Mouse (Mus musculus) megakaryocyte progenitor cell, adult 5-6 weeks (primary cell): Measurements from ENCODE around the gene Pfkp. TPM values are rescaled to one million over a fixed set of nuclear protein-coding genes. Genes with fewer than 3 reads are reported as not detected.

Source experiments
- ATAC-seq: replicated peaks from 2 replicates; pipeline ENCODE4 v1.8.0; 2016; ENCODE audit warnings: mild to moderate bottlenecking, moderate TSS enrichment, inconsistent platforms; ENCODE audit not compliant: poor library complexity
- total RNA-seq, 2 experiments: library from RNA; stranded (forward) in 1 of 2; stranded (reverse) in 1 of 2; fragments of 157-497, 149-512 nt in 1 of 2; fragments of 200-1000 nt in 1 of 2; gene quantifications; 2 replicates each; pipeline versions ENCODE4 v1.2.3 to v1.2.4; 2015 to 2017

Gene Pfkp
- 45.2 and 49.0 TPM in 2 replicates for total RNA-seq (2015)
- 98.1 and 99.4 TPM in 2 replicates for total RNA-seq (2017)

GRCm38 (mm10) chr13:6648669-6649233 is at the start of gene Pfkp:
Pfkp (minus strand) TSS chr13:6648777.
- ATAC-seq = peak; percentile 78

GRCm38 (mm10) chr13:6690607-6691006 is 42.0 kb upstream of the Pfkp start:
- no peak for ATAC-seq

DNA sequence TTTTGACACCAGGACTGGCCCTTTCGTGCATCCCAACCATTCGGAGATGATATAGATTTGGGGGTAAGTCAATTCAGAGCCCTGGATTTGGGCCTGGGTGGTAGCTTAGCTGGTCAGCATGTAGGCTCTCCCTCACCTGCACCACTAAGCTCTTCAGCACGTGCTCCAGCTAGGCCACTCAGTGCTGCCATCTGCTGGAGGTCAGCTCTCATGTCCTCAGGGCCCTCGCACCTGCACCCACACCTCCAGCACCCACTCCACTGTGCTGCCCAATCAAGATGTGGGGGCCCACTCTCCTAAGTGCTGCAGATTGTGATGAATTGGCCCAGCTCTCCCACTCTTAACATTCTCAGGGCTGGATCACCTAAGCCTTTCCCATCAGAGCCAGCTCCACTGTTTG is 41.4 kb upstream of the Pfkp start:
- ATAC-seq = peak; percentile 92

GRCm38 (mm10) chr13:6688790-6689433 is 40.3 kb upstream of the Pfkp start:
- ATAC-seq = peak; percentile 90

DNA sequence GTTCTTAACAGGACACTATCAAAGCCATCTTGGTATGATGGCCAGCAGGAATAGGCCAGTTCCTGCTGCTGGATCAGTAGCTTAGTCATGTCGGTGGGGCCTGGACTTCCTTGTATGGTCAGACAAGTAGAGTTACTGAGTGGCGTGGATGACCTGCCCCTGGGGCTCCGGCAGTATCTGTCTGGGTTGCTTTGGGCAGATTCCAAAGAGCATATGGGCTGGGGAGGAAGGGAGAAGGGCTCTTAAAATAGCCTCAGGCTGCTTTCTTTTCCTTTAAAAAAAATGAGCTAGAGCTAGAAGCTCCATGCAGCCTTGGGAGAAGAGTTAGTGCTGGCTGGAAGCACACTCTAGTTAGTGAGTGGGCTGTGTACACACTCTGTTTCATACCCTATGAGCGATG is 18.3 kb upstream of the Pfkp start:
- no peak for ATAC-seq

- ATAC-seq = no peak
Measured at GRCm38 (mm10) chr13:6665506-6665905, 16.9 kb upstream of the Pfkp start.

DNA sequence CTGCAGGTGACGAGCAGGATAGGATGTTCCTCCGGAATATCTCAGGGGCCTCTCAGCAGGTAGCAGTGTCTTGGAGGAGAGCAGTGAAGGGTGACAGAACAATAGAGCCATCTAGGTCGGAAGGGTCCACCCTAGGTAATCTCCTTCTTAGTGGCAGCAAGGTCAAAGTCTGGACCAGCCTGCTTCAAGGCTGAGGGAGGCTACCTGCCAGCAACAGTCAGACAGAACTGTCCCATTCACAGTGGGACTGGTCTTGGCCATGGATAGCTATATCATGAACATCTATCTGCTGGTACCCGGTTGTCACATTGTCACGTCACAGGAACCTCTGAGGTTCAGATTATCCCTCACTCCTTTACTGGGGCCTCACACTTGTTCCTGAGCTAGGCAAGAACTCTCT is 15.6 kb upstream of the Pfkp start:
- no peak for ATAC-seq

- ATAC-seq = no peak
Measured at GRCm38 (mm10) chr13:6659314-6659713, 10.7 kb upstream of the Pfkp start.

- no peak for ATAC-seq
Measured at GRCm38 (mm10) chr13:6657300-6657699, 8.7 kb upstream of the Pfkp start.

- no peak for ATAC-seq
Measured at GRCm38 (mm10) chr13:6649542-6649941, 965 bp upstream of the Pfkp start.

DNA sequence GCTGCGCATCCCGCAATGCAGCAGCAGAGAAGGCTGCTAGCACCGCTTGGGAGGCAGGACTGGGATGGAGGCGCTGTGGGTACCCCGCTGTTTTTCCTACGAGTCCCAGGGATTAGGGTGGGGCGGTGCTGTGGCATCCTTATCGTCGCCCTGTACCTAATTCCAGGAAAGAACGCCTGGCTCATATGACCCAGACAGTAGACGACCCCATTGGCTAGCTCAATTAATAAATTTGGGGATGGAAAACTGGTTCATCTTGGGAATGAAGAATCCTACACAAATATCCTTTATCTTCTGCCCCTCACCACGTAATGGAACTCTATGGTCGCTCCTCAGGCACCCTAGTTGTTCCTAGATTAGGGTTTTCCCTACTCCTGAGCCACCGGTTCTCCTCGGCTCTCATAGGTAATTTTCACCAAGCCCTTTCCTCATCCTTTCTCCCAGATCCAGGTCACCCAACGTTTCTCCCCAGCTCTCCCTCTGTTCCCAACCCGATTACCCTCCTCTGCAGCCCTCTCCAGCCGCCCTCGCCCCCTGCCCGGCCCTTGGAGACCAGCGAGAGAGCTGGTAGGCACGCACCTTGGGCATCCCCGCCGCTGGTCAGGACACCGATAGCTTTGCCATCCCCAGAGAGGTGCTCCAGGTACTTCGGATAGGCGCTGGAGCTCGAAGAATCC is 447 bp downstream of the Pfkp start:
- no peak for ATAC-seq

- ATAC-seq = peak; percentile 60
Measured at GRCm38 (mm10) chr13:6647067-6647991, 1.2 kb downstream of the Pfkp start.

DNA sequence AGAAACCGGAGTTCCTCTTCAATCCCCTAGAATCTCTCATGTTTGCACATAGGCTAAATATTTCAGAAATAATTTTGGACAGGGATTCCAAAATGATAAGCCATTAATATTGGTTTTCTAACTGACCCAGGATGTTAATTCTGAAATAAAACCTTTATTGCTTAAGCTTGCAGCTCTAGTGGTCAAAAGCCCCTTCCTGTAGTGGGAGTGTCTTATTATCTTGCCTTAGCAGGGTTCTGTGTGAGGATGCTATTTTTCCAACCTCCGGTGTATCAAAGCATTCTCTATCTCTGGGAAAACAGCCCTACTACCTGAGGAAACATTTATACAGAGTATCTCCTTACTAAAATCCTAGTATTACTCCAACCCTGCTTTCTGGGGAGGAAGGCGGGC is 1.9 kb downstream of the Pfkp start:
- no peak for ATAC-seq

GRCm38 (mm10) chr13:6646266-6646665 is 2.3 kb downstream of the Pfkp start:
- no peak for ATAC-seq

DNA sequence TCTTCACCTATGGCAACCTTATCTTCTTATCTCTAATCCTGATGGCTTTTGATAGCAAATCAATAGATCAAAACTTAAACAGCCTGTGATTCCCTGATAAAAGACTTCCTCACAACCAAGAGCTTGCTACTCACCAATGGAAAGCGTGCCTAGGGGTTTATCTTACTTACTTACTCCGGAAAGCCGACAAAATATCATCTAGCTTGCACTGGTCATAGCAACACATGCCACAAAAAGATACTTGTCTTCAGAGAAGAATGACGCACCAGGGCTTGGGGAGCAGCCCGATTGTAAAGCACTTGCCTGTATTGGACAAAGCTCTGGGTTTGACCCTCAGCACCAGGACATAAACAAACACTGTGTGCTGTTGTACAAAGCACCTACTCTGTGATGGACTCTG is 4.6 kb downstream of the Pfkp start:
- no peak for ATAC-seq

- ATAC-seq = no peak
Measured at GRCm38 (mm10) chr13:6643026-6643425, 5.6 kb downstream of the Pfkp start.

- peak; percentile 40 for ATAC-seq
Measured at GRCm38 (mm10) chr13:6642453-6642852, 6.1 kb downstream of the Pfkp start.

- no peak for ATAC-seq
Measured at GRCm38 (mm10) chr13:6641497-6641896, 7.1 kb downstream of the Pfkp start.

DNA sequence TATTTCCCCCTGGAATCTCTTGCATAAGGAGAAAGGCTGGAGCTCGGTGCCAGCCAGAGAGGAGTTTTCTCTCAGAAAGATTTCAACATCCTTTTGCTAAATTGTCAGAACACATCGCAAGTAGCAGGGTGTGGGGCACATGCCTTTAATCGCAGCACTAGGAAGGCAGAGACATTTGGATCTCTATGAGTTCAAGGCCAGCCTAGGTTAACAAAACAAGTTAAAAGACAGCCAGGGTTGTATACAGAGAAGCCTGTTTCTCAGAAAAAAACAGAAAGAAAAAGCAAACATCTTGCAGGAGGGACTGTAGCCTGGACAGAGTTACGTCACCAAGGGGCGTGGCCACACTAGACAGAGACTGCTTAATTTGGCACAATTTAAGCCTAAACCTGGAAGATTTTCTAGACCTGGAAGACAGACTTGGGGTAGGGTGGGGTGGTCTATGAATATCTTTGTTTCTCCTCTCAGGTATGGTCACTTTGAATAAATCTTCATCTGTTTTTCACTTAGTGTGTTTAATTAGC is 9.0 kb downstream of the Pfkp start:
- ATAC-seq = no peak

- ATAC-seq = no peak
Measured at GRCm38 (mm10) chr13:6638976-6639375, 9.6 kb downstream of the Pfkp start.

DNA sequence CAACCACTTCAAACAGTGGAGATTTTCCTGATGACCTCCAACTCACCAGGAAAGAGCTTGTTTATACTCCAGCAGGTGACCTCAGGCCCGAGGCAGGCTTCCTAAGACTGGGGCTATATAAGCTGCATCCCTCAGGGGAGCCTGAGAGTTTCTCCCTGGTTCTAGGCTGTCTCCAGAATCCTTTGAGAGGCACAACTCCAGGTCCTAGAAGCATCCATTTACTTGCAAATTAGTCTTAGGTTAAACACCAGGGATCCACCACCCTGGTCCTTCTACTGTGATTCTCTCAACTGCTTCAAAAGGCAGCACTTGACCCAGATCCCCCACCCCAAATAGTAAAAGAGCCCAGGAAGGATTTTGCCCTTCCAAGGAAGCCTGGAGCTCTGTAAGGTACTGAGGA is 10.2 kb downstream of the Pfkp start:
- no peak for ATAC-seq
